Mouse (Mus musculus): ENCODE measurements around the gene Pdzd3.

Pdzd3 gene

GRCm38 (mm10) chr9:44250445-44250844 is 826 bp downstream of the Pdzd3 start:
- no peak for DNase-seq (ENCODE audit: low read depth, low spot score)

- peak; percentile 54 for DNase-seq (ENCODE audit: low read depth, low spot score)
Observed at GRCm38 (mm10) chr9:44249181-44250146, 1.8 kb downstream of the Pdzd3 start.

- no peak for DNase-seq (ENCODE audit: low read depth, low spot score)
Observed at GRCm38 (mm10) chr9:44247907-44248306, 3.4 kb downstream of the Pdzd3 start.

DNA sequence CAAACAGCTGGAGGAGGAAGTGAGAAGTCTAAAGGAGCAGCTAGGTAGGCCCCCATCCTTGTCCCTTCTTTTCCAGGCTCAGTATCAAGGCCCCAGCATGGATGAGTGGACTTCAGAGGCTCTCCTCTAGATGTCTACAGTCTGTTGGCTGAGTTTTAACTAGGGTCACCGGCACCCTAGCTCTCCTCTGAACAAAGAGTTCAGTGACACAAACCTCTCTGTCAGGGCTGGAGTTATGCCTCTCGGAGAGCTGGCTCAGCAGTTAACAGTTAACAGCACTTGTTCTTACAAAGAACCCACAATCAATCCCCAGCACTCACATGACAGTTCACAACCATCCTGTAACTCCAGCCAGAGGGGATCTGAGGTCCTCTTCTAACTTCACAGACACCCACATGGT is 7.7 kb downstream of the Pdzd3 start:
- DNase-seq (ENCODE audit: low read depth, low spot score): no peak

DNA sequence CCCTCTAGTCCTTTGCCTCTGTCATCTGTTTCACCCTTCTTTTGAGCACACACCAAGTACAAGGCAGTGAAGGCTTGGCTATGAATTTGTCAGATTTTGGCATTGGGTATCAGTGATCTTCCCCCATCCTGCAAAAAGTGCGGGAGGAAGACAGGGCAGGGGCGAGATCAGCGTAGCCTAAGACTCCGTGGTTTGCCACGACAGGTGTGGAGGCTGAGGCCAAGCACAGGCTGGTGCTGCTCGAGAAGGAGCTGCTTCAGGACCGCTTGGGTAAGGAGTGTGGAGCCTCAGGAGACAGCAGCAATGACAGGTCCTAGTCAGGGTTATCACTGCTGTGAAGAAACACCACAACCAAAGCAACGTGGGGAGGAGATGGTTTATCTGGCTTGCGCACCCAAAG is 9.9 kb downstream of the Pdzd3 start:
- DNase-seq (ENCODE audit: low read depth, low spot score): no peak

GRCm38 (mm10) chr9:44240911-44241310 is 10.4 kb downstream of the Pdzd3 start:
- no peak for DNase-seq (ENCODE audit: low read depth, low spot score)

DNA sequence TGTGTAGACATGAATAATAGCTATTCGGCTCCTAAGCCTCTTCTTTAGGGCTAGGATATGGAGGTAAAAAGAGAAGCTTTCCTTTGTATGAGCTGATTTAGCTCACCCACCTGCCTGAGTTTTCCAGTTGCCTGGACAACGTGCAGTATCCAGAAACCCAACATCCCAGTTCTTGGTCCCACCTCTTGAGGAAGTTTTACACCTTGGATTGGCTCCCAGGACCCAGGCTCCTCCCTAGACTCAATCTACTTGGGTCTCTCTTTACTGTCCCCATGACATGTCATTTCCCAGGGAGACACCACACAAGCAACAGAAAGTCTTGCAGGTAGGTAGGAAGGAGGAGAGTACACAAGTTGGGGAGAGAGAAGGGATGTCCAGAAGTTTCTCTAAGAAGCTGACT is 10.9 kb downstream of the Pdzd3 start, which contains the start of gene Ccdc153:
Gene Ccdc153 (plus strand): TSS at position 278 of the 400 bp plus-strand sequence.
- DNase-seq (ENCODE audit: low read depth, low spot score): no peak

DNA sequence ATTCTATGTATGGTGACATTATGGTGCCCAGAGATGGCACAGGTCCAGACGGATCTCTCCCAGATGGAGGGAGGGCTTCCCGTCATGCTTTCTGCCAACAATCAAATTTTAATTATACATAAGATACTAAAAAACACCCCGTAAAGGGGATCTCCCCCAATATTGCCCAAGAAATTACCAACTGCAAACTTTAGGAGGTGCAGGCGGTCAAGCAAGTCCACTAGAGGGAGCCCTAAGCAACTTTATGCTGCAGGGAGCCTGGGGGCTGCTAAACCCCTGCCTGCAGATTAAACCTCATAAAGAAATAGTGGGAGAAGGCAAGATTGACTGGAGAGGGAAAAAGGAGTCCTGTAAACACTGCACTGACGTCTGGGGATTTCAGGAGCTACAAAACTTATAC is 11.8 kb downstream of the Pdzd3 start:
- peak; percentile 70 for DNase-seq (ENCODE audit: low read depth, low spot score)

DNA sequence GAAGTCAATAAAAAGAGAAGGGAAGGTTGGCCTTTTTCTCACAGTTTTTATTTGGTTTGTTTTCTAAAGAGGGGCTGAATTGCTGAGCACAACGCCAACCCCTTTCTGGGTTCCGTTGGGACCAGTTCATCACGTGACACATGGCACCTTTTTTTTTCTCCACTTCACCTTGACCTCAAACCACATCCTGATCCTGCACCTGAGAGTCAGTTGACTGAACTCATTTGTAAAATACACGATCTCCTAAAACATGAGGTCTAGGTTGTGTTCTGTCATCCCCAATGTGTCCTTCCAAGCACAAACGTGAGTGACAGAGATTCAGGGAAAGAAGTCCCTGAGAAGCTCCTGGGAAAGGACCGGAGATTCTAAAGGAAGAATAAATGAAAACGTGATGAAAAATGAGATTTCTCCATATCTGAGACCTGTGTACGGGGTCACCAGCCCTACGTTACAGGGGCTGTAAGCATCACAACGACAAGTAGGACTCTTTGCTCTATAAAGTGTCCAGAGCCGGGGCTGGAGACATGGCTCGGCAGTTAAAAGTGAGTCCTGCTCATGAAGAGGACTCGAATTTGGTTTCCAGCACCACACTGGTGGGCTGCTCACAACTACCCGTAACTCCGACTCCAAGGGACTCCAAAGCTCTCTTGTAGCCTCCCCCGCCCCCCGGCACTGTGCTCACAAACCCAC is 12.6 kb downstream of the Pdzd3 start:
- peak; percentile 87 for DNase-seq (ENCODE audit: low read depth, low spot score)

- peak; percentile 43 for DNase-seq (ENCODE audit: low read depth, low spot score)
Observed at GRCm38 (mm10) chr9:44237128-44237527, 14.1 kb downstream of the Pdzd3 start.

DNA sequence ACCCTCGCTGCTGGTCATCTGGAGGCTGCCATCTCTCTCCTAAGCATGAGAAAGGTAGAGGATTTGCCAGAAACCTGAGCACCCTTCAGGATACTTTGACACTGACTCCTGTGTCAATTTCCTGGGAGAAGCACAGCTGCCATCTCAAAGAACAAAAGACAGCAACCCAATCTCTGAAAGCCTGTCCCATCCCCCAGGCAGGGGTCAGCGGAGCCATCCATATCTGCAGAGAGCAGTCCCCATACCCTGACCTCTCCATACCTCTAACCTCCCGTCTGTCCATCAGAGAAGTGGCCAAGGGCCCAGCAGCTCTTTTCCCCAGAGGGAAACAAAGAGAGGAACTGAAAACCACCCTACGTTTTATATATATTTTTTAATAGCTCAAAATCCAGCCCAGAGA is 14.7 kb downstream of the Pdzd3 start:
- DNase-seq (ENCODE audit: low read depth, low spot score): no peak

DNA sequence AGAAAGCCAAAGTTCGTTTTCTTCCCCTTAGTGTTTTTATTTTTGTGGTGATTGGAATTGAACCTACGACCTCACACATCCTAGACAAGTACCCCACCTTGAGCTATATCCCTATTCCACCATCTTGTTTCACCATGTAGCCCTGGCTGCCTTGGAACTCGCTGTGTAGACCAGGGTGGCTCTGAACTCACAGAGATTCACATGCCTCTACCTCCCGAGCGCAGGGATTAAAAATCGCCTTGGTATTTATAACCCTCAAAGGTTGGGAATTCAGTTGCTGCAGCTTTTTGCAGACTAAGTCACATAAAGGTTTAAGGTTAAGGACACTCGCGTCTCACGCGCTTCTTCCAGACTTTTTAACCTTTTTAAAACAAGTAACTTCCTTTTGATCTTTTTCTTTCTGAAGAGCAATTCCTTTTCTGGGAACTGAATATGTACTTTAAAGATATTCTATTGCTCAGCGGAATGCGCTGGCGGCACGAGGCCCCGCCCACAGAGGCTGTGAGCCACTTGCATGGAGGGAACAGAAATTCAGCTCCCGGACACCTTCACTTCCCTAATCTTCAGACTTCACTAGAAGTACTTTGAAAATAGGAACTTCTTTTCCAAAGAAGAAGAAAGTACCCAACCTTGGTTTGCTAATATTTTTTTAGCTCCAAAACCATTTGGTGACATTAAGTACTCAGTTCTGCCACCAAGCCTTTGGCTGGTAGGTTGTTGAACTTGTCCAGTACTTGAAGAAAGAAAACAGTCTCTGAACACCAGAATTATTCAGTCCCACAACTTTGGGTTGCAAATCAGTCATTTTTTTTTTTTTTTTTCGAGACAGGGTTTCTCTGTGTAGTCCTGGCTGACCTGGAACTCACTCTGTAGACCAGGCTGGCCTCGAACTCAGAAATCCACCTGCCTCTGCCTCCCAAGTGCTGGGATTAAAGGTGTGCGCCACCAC is 16.5 kb downstream of the Pdzd3 start:
- DNase-seq (ENCODE audit: low read depth, low spot score): peak; percentile 56

- DNase-seq (ENCODE audit: low read depth, low spot score): peak; percentile 98
Observed at GRCm38 (mm10) chr9:44233802-44234478, 17.3 kb downstream of the Pdzd3 start, which contains the start of gene Cbl. Gene Cbl (minus strand): TSS chr9:44234049.

- peak; percentile 83 for DNase-seq (ENCODE audit: low read depth, low spot score)
Observed at GRCm38 (mm10) chr9:44233021-44233801, 18.1 kb downstream of the Pdzd3 start.

DNA sequence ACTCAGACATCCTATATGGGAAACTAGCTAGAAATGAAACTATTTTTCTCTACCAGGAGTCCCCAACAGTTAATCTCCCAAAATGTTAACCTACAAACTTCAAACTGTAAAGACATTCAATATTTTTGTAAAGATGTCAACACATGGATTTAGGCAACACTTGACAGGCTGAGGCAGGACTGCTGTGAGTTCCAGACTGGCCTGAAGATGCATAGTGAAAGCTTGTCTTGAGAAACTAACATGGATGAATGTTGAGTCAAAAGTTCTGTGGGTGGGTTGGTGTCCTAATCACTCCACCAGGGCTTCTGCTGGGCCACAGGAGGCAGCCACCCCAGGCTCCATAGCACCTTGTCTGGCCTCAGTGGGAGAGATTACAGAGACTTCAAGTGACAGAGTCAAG is 19.7 kb downstream of the Pdzd3 start:
- DNase-seq (ENCODE audit: low read depth, low spot score): no peak

DNA sequence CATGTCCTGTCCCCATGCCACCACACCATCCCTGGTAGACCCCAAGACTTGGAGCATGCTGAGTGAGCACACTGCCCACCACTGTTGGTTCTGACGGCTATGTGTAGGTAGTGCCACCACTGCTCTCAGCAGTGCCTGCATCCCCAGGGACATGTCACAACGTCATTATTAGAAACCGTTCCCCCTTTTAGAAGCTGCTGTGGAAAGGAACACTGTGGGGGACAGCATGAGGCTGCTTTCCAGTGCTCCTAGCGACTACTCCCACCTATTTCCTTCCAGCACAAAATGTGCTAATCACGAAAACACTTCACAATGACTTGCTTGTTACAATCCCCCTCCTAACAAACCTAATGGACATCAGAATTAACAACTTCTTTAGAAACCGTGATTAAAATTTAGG is 25.3 kb downstream of the Pdzd3 start:
- no peak for DNase-seq (ENCODE audit: low read depth, low spot score)

- peak; percentile 42 for DNase-seq (ENCODE audit: low read depth, low spot score)
Observed at GRCm38 (mm10) chr9:44213538-44213937, 37.7 kb downstream of the Pdzd3 start.

DNA sequence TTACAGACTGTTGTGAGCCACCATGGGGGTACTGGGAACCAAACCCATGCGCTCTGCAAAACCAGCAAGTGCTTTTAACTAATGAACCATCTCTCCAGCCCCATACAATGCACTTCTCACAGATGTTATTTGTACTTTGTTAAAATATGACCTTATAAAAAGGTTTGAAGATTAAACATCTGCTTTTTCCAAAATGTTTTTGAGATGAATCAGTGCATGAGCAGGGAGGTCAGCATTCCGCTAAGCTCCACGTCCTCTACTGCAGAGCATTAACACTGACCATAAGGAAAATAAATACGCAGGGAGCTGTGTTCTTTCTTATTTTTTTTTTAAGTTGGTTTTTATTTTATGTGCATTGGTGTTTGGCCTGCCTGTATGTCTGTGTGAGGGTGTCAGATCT is 38.9 kb downstream of the Pdzd3 start:
- DNase-seq (ENCODE audit: low read depth, low spot score): no peak

DNA sequence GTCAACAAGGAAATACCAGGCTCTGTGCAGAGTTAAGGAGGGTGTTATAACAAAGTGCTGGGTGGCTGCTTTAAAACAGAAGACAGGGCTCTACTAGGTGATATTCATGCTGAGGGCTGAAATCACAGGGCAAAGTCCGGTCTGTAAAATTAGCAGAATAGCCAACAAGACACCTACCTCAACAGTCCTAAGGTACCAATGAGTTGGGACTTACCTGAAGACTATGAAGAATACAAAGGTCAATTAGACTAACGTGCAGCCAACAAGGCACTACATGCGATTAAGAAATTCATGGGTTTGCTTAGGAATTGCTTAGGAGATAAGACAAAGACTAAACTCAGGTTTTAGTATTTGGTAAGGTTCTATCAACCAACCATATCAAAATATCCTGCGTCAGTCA is 41.9 kb downstream of the Pdzd3 start:
- DNase-seq (ENCODE audit: low read depth, low spot score): no peak

DNA sequence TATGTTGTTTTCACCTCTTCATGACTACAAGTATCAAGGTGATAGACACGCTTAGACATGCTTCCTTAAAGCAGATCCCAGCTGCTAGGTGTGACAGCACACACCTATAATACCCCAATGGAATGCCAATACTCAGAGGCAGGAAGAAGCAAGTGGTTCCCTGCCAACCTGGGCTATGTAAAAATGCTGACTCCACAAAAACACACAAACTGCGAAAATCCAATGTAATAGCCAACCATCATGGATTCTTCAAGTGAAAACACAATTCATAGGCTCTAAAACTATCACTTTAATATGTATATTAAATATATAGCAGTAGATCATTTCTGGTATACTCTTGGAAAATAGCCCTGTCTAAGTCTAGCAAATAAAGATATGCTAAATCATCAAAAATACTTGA is 43.4 kb downstream of the Pdzd3 start:
- DNase-seq (ENCODE audit: low read depth, low spot score): no peak

Data from CD4-positive helper T cell, adult 2 months (primary cell).